In the genomic region with DNA sequence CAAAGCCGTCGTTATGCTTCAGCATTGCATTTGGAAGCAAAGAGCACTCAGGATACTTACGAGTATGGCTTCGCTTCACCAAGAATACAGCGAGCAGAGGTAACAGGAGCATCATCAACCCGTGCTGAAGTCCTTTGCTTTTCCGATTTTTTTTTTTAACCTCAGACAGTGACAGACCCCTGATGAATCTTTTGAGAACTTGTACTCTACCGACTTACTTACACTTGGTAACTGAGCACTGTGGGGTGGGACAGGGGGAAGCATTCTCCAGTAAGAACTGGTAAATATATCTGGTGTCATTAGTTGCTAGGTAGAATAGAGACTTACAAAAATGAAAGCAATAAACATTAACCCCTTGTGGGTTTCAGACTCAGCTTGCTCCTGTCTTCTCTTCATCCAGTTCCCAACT, we compare ENCODE assay signal across 8 mouse cellular contexts. TPM values are rescaled to one million over a fixed set of nuclear protein-coding genes. Genes with fewer than 3 reads are reported as not detected.
DNase-seq lines count a peak whose midpoint lies in the region; ATAC-seq and TF ChIP-seq lines count a peak whose summit lies in the region.

Gene Mr1, minus strand, starts transcription at position 243 of the 409 bp plus-strand sequence.

- 53% methylated on average over 8 of the region's 8 CpGs for WGBS in heart, embryonic 10.5 days
- 35% methylated on average over 8 of the region's 8 CpGs for WGBS in kidney, embryonic 14.5 days

- no peak within 1 kb of the TSS for H3K4me3 ChIP-seq in ES-E14 (ENCODE audit: insufficient read depth in 1 of 2, low read depth in 1 of 2, low read length in 2 of 2, poor library complexity in 1 of 2, severe bottlenecking in 1 of 2)
- H3K4me3 ChIP-seq in cortical plate, adult 2 months (ENCODE audit: insufficient read depth, low read length): peak within 1 kb of the TSS; percentile 40
- H3K4me3 ChIP-seq in heart, embryonic 10.5 days: peak within 1 kb of the TSS; percentile 42
- peak within 1 kb of the TSS; percentile 37 for H3K4me3 ChIP-seq in kidney, embryonic 14.5 days (ENCODE audit: low read length)

- no peaks in the 10 kb centered on the region for H3K4me1 ChIP-seq in ES-E14 (ENCODE audit: control insufficient read depth in 2 of 2, insufficient read depth in 2 of 2, low read length in 2 of 2, poor library complexity in 1 of 2)
- H3K4me1 ChIP-seq in cortical plate, adult 2 months (ENCODE audit: control insufficient read depth, insufficient read depth, low read length): no peaks in the 10 kb centered on the region
- peaks cover 10% of the 10 kb centered on the region; the same call in 1 of the 2 replicates for H3K4me1 ChIP-seq in heart, embryonic 10.5 days
- 0 out of 2 replicates have a peak, but pooled peaks cover 2% of the 10 kb centered on the region for H3K4me1 ChIP-seq in kidney, embryonic 14.5 days (ENCODE audit: control insufficient read depth, insufficient read depth, low read length)

- no peaks in the 10 kb centered on the region for H3K27me3 ChIP-seq in heart, embryonic 10.5 days (ENCODE audit: insufficient read depth, poor library complexity, severe bottlenecking)
- H3K27me3 ChIP-seq in kidney, embryonic 14.5 days (ENCODE audit: control insufficient read depth, insufficient read depth, low read length): no peaks in the 10 kb centered on the region

- H3K4me2 ChIP-seq in kidney, embryonic 14.5 days (replicated peaks; ENCODE audit: low read depth, low read length): peak within 1 kb of the TSS; percentile 32

- H3K27ac ChIP-seq in ES-E14 (ENCODE audit: insufficient read depth, low read depth, low read length, poor library complexity, severe bottlenecking): no peak within 1 kb of the TSS
- H3K27ac ChIP-seq in cortical plate, adult 2 months (ENCODE audit: insufficient read depth, low read length): no peak within 1 kb of the TSS
- H3K27ac ChIP-seq in heart, embryonic 10.5 days: 0 out of 2 replicates have a peak within 1 kb of the TSS, but pooled peaks have one; percentile 32
- H3K27ac ChIP-seq in kidney, embryonic 14.5 days (ENCODE audit: low read depth, low read length): peak within 1 kb of the TSS; percentile 12; the same call in 1 of the 2 replicates

- DNase-seq in frontal cortex, postnatal 14 days (ENCODE audit: low spot score in 2 of 2): no peak
- DNase-seq in ES-E14 (ENCODE audit: low read depth, low spot score): no peak
- no peak for DNase-seq in heart, embryonic 10.5 days (ENCODE audit: low spot score)
- peak; percentile 52 for DNase-seq in lung, postnatal 14 days
- DNase-seq in spleen, postnatal 10 days (ENCODE audit: low spot score in 2 of 2): peak; percentile 8 to 43

- H3K9ac ChIP-seq in ES-E14 (ENCODE audit: insufficient read depth, low read depth, low read length, poor library complexity, severe bottlenecking): no peak within 1 kb of the TSS
- peak within 1 kb of the TSS; percentile 42 for H3K9ac ChIP-seq in kidney, embryonic 14.5 days (ENCODE audit: low read depth, low read length)

- no peaks in the 10 kb centered on the region for H3K9me3 ChIP-seq in ES-E14 (ENCODE audit: control insufficient read depth, insufficient read depth, low read depth, low read length)
- no peaks in the 10 kb centered on the region for H3K9me3 ChIP-seq in heart, embryonic 10.5 days
- H3K9me3 ChIP-seq in kidney, embryonic 14.5 days (ENCODE audit: control insufficient read depth, low read length): no peaks in the 10 kb centered on the region

- no peak for TF ChIP-seq CTCF in cortical plate, adult 2 months (IDR thresholded peaks at IDR 0.05; ENCODE audit: extremely low read depth, insufficient read depth, low read length)

- in situ Hi-C loops in ES-E14 (cut with MboI; ENCODE audit: low sequenced_read_pairs in 2 of 2, unreplicated experiment in 2 of 2): no loop called here

- ATAC-seq in frontal cortex, adult (ENCODE audit: low TSS enrichment): peak; percentile 100
- peak; percentile 94 for ATAC-seq in kidney, embryonic 14.5 days (ENCODE audit: low FRiP score, low TSS enrichment)

- no peak for TF ChIP-seq POLR2A in cortical plate, adult 2 months (IDR thresholded peaks at IDR 0.05; ENCODE audit: extremely low read depth, insufficient read depth, low read length)

- no peaks in the 10 kb centered on the region for H3K36me3 ChIP-seq in ES-E14 (ENCODE audit: control insufficient read depth, insufficient read depth, low read length, poor library complexity, severe bottlenecking)
- H3K36me3 ChIP-seq in heart, embryonic 10.5 days: no peaks in the 10 kb centered on the region
- no peaks in the 10 kb centered on the region for H3K36me3 ChIP-seq in kidney, embryonic 14.5 days (ENCODE audit: control insufficient read depth, insufficient read depth, low read length)

TF ChIP-seq in ES-E14, 5 proteins besides CTCF, POLR2A, EP300 and RAD21:
- TF ChIP-seq ZC3H11A (IDR thresholded peaks at IDR 0.05; ENCODE audit: borderline replicate concordance, low read depth, low read length) (no peak), CHD2 (IDR thresholded peaks at IDR 0.05; ENCODE audit: low read depth, low read length) (peak; percentile 87), ZNF384 (IDR thresholded peaks at IDR 0.05; ENCODE audit: low read depth, low read length) (no peak), HCFC1 (IDR thresholded peaks at IDR 0.05; ENCODE audit: borderline replicate concordance, insufficient read depth, low read length) (no peak), MAFK (IDR thresholded peaks at IDR 0.05; ENCODE audit: insufficient read depth, low read depth, low read length) (no peak)
TF ChIP-seq in ES-E14: peak in this region for 1.

RNA-seq across cellular contexts. Expression of gene Mr1, which starts in this region (rescaled TPM):
- total RNA-seq in ES-E14 (2012; rRNA removed): not detected in 2 replicates
- 4.8 and 5.2 TPM in 2 replicates for polyA plus RNA-seq in cortical plate, adult 2 months (2012; rRNA removed)
- polyA plus RNA-seq in heart, embryonic 10.5 days (2016; fragmentation: Nextera tagmentation; extraction: Ambion mirVana): 1.3 and 1.6 TPM in 2 replicates
- polyA plus RNA-seq in kidney, embryonic 14.5 days (2014; fragmentation: Nextera tagmentation; extraction: Ambion mirVana): 4.6 and 4.8 TPM in 2 replicates

Comparison
In these comparisons a context has a peak if more than half of its experiments do, and no peak if none do; other contexts are left out.
1. DNase-seq: peak in lung, postnatal 14 days (single experiment) and spleen, postnatal 10 days (2 of 2); none in frontal cortex, postnatal 14 days (0 of 2), ES-E14 (single experiment) and heart, embryonic 10.5 days (single experiment).
2. H3K27ac ChIP-seq: peak in heart, embryonic 10.5 days (single experiment) and kidney, embryonic 14.5 days (single experiment); none in ES-E14 (single experiment) and cortical plate, adult 2 months (single experiment).
3. H3K4me3 ChIP-seq: peak in cortical plate, adult 2 months (single experiment), heart, embryonic 10.5 days (single experiment) and kidney, embryonic 14.5 days (single experiment); none in ES-E14 (0 of 2).